Mouse (Mus musculus): ENCODE measurements at regions not wholly inside any gene's neighbourhood (a gene's known extent, or its start where the extent isn't known, plus 50 kb on each side); places are given as distances from the start of the nearest gene placed in this dataset.

- no peak for TF ChIP-seq POLR2A (IDR thresholded peaks at IDR 0.05; ENCODE audit: borderline replicate concordance, extremely low read depth, low read depth, low read length)
- TF ChIP-seq CTCF (IDR thresholded peaks at IDR 0.05; ENCODE audit: insufficient read depth, low read length) = no peak
Observed at GRCm38 (mm10) chr13:72707469-72707868, 78.8 kb downstream of the Irx2 start.

All from lung, adult 2 months (tissue).